Mouse (Mus musculus) liver, embryonic 14.5 days (tissue): ENCODE results near the gene Npas3.

Experiments
- CTCF ChIP-seq: IDR thresholded peaks from 2 replicates; pipeline ENCODE4 v1.5.1; 2016; ENCODE audit warnings: antibody characterized with exemption, low read depth, control low read depth
- EP300 ChIP-seq: IDR thresholded peaks from 2 replicates; pipeline ENCODE4 v1.6.1; 2016; ENCODE audit warnings: antibody characterized with exemption, low read depth

DNA sequence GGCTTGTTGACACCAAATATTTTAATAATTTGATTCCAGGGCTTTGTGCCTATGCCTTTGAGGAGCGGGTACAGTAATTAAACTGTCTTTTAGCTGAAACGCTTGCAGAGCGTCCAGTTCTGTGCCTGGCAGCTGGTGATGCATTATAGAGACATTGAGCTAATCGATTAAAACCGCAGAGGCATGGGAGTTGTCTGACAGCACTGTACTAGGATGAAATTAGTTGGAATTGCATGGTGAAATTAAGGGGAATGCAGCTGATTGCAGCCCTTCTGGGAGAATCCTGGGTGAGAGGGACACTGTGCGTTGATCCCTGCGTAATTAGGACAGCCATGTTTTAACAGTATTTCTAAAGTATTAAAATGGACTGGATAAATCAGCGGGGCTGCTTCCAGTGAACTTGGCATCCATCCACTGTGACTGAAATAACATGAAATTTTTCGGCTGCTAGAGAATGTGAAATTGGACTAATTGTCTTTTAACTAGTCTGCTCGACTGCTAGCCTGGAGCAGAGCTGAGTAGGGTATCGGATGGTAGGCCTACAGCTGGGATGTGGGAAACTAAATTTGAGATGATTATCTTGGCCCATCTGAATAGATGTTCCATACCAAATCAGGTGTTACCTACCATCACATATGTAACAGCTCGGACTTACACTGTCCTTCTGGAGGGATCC, 318.4 kb downstream of the Npas3 start:
- TF ChIP-seq CTCF (no peak), EP300 (no peak)
